Mouse (Mus musculus): Measurements from ENCODE around the gene Srpx2. TPM values are rescaled to one million over a fixed set of nuclear protein-coding genes. Genes with fewer than 3 reads are reported as not detected.
A peak's percentile ranks its signal among the peaks of the same experiment; 100 is the strongest.

Gene Srpx2
- 0.62 and 1.2 TPM in 2 replicates for polyA plus RNA-seq (2015; fragmentation: Nextera tagmentation; extraction: Ambion mirVana)

- DNase-seq (ENCODE audit: low spot score), result no peak
These were observed at the start of gene Srpx2 for GRCm38 (mm10) chrX:133908261-133908660. Gene Srpx2 (plus strand): TSS chrX:133908426.

DNA sequence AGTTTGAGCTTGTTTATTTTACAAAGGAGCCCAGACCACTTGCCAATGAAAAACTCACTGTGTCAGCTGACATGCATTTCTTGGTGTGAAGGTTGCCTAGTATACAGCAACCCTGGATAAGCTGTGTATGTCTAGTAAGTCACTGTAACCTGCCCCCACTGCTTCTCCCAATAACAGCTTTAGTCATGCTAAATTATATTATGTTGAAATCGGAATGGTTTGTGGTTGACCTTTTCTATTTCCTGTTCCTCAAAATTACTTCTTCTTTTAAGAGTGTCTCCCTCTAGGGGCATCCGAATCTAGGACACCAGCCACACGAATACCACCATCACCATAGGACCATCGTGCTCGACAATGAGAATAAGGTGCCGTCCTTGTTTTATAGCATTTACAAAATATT, 38.5 kb upstream of the Srpx2 start:
- DNase-seq (ENCODE audit: low spot score), result no peak

DNA sequence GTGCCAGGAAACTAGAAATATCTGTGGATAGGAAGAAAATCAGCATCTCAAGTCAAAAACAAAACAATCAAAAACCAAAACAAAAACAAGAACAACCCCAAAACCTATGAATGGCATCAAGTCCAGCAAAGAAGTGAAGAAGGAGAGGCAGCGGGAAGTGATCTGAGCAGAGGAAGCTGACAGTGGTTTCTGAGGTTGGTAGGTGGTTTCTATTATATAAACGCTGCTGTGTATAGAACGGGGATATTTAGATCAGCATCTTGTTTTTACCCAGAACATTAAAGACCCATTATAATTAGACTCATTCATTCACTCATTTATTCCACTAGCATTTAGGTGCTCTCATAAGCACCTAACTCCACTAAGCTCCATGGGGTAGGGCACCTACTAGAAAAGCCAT, 20.9 kb upstream of the Srpx2 start:
- no peak for DNase-seq (ENCODE audit: low spot score)

GRCm38 (mm10) chrX:133888111-133888510, 20.1 kb upstream of the Srpx2 start:
- DNase-seq (ENCODE audit: low spot score), result no peak

DNA sequence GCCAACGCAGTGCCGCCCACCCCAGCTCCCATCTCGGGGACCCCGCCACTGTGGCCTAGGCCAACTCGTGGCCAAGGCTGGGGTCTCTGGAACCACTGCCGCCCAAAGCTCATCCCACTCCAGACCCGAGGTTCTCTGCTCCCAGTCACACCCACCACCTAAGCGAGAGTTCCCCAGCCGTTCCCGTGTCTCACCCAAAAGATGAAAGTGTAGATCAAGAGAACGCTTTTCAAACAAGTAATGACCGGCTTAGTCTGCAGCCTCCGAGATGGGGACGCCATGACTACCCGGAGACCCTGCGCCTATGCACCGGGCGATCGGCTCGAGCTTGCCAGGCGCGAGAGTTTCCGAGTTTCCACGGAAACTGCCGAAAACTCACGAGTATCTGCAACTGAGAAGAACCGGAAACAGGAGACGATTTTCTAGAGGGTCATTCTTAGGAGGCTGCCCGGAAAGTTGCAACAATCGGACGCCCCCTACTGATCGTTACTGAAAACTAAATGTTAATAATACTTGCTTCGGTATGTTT, 10.1 kb upstream of the Srpx2 start, which contains the start of gene Tspan6:
Gene Tspan6, minus strand, starts transcription at position 416 of the 529 bp plus-strand sequence.
- DNase-seq (ENCODE audit: low spot score), result peak; percentile 85

GRCm38 (mm10) chrX:133911397-133912103, 3.3 kb downstream of the Srpx2 start:
- no peak for DNase-seq (ENCODE audit: low spot score)

- no peak for DNase-seq (ENCODE audit: low spot score)
These were observed 4.8 kb downstream of the Srpx2 start for GRCm38 (mm10) chrX:133913006-133913405.

DNA sequence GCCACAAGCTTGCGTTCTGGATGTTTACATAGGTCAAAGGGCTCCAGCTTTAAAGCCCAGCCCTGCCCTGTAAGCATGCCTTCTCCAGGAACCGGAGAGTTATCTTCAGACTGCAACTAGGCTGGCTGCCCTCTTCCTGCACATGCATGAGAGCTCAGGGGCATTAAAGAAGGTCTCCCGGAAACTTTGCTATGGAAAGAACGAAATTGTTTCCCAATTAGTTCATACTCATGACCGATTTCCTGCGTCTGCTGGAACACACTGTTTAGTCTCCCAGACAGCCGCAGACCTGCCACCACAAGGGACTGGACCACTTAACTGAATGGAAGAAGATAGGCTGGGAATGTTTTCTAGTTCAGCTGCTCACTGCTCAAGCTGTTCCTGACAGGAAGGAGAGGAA, 6.0 kb downstream of the Srpx2 start:
- DNase-seq (ENCODE audit: low spot score), result no peak

GRCm38 (mm10) chrX:133921187-133921586, 13.0 kb downstream of the Srpx2 start:
- DNase-seq (ENCODE audit: low spot score), result no peak

DNA sequence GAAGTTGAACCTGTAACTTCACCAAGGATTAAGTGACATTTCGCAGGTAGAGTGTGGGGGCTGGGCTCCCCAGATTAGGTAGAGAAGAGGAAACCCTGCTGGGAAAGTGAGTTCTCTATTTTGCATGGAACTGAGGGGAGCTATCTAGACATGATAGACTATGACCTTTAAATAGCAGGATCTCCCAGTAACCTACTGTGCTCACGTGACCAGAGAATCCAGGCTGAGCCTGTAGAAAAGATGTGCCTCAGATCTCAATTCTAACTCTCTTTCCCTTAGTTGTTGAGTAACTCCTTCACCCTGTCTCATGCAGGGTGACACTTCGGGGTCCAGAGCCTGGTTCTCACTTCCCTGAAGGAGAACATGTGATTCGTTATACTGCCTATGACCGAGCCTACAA, 18.5 kb downstream of the Srpx2 start:
- no peak for DNase-seq (ENCODE audit: low spot score)

GRCm38 (mm10) chrX:133931302-133932013, 23.2 kb downstream of the Srpx2 start:
- DNase-seq (ENCODE audit: low spot score), result peak; percentile 33

GRCm38 (mm10) chrX:133936605-133937225, 28.5 kb downstream of the Srpx2 start:
- DNase-seq (ENCODE audit: low spot score), result no peak

GRCm38 (mm10) chrX:133939561-133939960, 31.3 kb downstream of the Srpx2 start:
- DNase-seq (ENCODE audit: low spot score), result no peak

- DNase-seq (ENCODE audit: low spot score), result peak; percentile 54
These were observed 39.2 kb downstream of the Srpx2 start for GRCm38 (mm10) chrX:133947427-133947826.

DNA sequence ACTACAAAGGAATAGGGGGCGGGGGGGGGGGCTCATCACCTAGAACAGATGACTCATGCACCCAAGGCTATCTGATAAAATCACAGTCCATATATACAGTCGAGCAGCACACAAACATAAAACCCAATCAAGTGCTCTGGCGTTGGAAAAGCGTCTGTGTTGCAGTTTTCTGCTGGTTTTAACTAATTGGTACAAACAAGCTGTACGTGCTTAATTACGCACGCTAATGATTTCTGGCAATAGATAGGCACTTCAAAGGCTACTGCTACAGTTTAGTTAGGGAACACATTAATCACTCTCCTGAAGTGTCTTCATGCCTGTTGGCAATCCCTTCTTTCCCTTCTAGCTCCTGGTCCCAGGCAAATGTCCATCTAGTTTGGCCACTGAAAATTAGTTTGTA, 46.4 kb downstream of the Srpx2 start:
- no peak for DNase-seq (ENCODE audit: low spot score)

DNA sequence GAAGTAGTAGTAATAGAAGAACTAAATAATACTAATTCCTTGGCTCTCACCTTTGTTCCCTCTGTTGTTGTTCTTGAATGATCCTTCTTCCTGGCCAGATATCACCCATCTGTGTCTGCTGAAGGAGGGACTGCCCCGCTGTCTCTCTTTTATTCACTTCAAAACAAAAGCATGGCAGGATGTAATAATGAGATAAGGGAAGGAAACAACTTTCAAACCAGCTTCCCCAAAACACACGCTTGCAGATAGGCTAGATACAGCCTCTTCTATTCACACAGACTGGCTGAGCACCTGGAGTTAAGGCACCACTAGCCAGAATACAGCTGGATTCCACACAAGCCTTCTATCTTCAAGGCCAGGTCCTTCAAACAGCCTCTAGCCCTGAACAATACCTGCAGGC, 52.4 kb downstream of the Srpx2 start:
- no peak for DNase-seq (ENCODE audit: low spot score)

- no peak for DNase-seq (ENCODE audit: low spot score)
These were observed 56.4 kb downstream of the Srpx2 start for GRCm38 (mm10) chrX:133964615-133965014.

DNA sequence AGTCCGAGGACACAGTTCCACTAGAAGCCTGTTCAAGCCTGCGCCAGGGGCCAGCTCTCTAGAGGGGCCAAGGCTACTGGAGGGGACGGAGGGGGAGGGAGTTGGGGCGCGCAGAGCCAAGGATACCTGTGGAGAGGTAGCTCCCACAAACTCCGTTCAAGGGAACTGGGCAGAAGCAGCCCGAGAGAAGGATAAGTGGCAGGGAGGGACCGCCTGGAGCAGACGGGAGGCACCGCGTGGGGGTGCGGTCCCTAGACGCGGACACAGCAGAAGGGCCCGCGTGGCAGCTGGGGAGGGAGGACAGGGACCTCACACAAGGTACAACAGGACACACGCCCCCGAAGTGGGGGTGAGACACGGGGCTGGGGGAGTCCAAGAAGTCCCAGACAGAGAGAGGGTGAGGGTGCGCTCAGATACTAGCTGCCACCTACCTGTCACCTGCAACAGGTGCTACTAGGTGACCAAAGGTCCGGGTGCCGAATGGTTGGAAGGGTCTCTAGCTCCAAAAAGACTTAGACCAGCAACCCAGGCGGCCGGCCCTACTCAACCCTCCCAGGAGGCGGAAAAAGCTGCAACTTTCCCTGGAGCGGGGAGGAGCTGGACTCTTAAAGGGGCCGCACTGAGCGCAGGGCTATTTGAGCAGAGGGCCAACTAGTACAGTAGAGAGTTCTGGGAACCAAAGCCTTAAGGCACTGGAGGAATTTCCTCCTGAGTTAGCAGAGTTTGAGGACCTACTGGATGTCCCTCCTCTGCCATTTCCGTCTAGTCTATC, 73.2 kb downstream of the Srpx2 start, which contains the start of gene Sytl4:
Gene Sytl4, minus strand, starts transcription at position 582 of the 772 bp plus-strand sequence.
- DNase-seq (ENCODE audit: low spot score), result no peak
